Mouse (Mus musculus) brown adipose tissue, adult 24 weeks (tissue): ENCODE data around the gene Slc9b2. TPM values are rescaled to one million over a fixed set of nuclear protein-coding genes. Genes with fewer than 3 reads are reported as not detected.

ENCODE experiments used
- H3K27ac ChIP-seq: fragments of 200-500 bp; replicated peaks from 2 replicates; pipeline ENCODE4 v1.5.1; 2012; ENCODE audit warnings: low read depth, mild to moderate bottlenecking, low read length
- H3K4me1 ChIP-seq: fragments of 200-500 bp; 2 replicates; pipeline ENCODE4 v1.6.1; 2012; ENCODE audit warnings: low read length, mixed read lengths; ENCODE audit not compliant: control insufficient read depth, insufficient read depth, insufficient read length
- H3K4me3 ChIP-seq: fragments of 200-500 bp; 2 replicates; pipeline ENCODE4 v1.5.1; 2012; ENCODE audit warnings: low read depth, mild to moderate bottlenecking, low read length, moderate library complexity; ENCODE audit not compliant: insufficient read depth
- polyA plus RNA-seq: library from polyadenylated mRNA; stranded (reverse); fragments of >200 nt; gene quantifications from 2 replicates; pipeline ENCODE4 v1.2.4, GENCODE M21; 2012; ENCODE audit not compliant: missing spikeins, insufficient read depth, insufficient read length

Gene Slc9b2
- polyA plus RNA-seq: not detected in 2 replicates

DNA sequence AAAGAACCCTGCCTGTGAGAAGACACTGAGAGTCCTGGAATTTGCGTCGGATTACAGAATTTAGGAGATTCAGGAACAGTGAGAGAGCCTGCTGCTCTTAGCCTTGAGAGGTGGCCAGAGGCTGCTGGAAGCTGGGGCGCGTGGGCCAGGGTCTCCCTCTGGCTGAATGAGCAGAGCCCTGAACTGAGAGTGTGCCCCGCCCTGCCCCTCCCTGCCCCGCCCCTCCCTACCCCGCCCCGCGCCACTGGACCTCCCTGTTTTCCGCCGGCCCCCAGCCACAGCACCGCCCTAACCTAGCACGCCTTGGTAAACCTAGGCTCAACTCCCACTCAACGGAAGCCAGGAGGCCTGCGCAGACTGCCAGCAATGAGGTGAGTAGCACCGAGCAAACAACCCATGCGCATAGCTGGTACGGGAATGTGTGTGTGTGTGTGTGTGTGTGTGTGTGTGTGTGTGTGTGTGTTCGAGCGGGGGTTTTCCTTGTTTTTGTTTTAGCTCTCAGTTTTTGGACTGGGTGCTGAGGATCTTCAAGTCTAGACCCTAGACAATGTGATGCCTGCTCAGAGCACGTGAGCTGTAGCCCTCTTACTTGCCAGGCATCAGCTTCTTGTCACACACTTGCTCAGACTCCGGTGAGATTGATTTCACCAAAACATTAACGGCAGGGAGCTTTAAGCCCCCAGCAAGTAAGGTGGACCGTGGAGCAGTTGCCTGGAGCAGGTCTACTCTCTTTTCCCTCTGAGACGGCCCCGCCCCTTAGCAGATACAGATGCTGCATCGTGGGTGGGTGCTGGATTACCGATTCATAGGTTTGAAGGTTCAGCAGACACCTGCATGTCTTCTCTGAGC is at the start of gene Slc9b2:
Gene Slc9b2, plus strand, starts transcription at position 290 of the 849 bp plus-strand sequence.
- Histone ChIP-seq H3K27ac (no peak within 1 kb of the TSS), H3K4me3 (peak within 1 kb of the TSS; percentile 51), H3K4me1 (no peaks in the 10 kb centered on the region)

DNA sequence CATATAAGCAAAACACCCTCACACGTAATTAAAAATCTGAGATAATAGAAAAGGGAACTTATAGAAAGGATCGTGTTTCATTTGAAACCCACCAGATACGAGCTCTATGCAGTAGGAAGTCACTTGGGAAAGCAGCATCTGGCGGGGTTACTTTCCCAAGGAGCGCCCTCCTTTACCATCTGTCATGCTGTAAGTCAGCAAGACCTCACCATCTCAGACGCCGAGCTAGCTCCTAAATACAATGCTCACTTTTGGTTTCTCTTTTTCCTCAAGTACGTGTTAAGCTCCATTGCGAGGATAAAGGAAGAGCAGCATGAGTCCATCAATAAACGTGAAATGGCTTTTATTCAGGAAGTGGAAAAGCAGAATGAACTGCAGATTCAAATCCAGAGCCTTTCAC is 48.6 kb upstream of the Slc9b2 start:
- H3K4me3 ChIP-seq: no peak overlapping the region
- no peaks in the 10 kb centered on the region for H3K4me1 ChIP-seq
- H3K27ac ChIP-seq: no peak overlapping the region

DNA sequence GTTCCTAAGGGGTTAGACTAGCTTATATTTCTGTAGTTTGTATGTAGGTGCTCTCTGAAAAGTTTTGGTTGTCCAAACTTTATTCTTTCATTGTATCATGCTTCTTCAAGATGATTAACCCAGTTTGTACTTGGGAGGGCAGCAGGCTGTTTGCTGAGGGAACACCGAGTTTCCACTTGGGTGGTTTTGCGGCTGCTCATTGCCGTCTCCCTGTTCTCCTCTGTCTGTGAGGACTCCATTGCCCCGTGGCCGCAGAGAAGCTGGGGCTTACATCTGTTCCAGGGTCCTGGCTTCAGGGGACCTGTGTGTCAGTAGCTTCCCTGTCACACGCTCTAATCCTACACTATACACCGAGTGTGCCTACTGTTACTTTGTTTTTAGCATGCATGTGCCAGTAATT is 47.3 kb upstream of the Slc9b2 start:
- no peak overlapping the region for H3K4me3 ChIP-seq
- no peak overlapping the region for H3K27ac ChIP-seq
- H3K4me1 ChIP-seq: no peaks in the 10 kb centered on the region

DNA sequence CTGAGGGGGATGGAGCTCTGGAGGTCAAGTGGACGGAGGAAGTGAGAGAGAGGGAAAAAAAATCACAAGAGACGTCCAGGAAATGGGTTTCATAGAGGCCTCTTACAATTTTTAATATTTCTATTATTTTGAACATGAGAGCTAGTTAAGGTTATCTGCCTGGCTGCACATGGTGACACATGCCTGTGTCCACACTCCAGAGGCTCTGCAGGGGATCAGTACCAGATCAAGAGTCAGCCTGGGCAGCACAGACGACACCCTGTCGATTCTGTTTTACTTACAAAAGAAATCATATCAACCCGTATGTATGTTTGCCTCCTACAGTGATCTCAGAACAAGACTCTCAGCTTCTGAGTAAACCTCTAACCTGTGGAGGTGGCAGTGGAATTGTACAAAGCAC is 38.9 kb upstream of the Slc9b2 start:
- H3K27ac ChIP-seq: no peak overlapping the region
- no peaks in the 10 kb centered on the region for H3K4me1 ChIP-seq
- no peak overlapping the region for H3K4me3 ChIP-seq

DNA sequence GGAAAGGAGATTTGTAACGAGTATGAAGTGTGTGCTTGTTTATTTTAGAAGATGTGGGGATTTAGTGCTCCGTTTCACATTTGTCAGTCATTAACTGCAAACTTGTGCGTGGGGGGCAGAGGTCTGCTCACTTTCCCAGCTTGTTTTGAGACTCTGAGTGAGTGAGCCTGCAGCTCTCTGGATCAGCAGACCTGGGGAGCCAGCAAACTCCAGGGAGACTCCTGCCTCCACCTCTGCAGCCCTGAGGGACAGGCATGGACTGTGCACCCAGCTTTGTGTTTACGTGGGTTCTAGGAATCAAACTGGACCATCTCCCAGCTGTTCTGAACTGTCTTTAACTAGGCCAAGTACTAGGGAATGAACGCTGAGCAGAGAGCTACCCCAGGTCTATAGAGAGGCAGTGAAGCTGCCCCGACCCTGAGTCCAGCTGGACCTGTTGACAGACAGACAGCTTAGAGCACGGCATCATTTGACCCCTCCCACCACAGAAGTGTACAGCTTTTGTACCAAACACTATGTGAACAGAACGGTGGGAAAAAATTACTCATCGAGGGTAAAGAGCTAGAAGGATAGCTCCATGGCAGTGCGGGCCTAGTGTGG is 38.0 kb upstream of the Slc9b2 start:
- Histone ChIP-seq H3K4me1 (no peaks in the 10 kb centered on the region), H3K4me3 (no peak overlapping the region), H3K27ac (no peak overlapping the region)

DNA sequence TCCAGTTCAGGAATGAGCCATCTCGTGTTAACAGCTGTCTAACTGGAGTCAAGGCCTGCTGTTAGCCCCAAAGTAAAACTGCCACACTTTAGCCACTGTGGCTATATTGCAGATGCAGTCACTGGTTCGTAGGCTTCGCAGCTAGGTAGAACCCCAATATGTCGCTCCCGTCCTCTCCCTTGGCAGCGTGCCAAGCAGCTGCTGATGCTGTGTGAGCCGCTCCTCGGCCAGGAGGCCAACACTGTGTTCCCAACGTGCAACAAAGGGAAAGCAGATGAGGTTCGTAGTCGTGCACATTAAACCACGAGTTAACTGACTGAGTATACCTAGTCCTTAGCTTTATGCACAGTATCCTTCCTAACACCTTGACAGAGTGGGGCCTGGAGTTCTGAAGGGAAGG is 34.9 kb upstream of the Slc9b2 start:
- H3K4me1 ChIP-seq: no peaks in the 10 kb centered on the region
- H3K4me3 ChIP-seq: no peak overlapping the region

DNA sequence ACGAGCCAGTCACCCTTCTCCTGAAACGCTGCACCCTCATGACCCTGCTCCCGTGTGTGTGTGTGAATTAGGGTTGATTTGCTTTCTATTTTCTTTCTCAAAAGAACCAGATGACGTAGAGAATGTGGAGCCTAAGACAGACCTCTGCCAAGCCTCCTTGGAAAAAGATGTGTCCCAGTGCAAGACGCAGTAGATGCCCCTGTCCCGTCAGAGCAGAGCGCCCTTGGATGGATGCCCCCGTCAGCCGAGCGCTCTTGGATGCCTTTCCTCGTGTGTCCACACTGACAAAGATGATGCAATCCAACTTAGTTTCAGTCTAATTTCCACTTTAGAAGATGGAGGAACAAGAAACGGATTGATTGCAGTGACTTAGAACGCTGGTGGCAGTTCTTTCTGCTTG is 34.5 kb upstream of the Slc9b2 start:
- no peak overlapping the region for H3K27ac ChIP-seq
- H3K4me3 ChIP-seq: no peak overlapping the region
- no peaks in the 10 kb centered on the region for H3K4me1 ChIP-seq

More for the DNA sequence above, 34.9 kb upstream of the Slc9b2 start:
- H3K27ac ChIP-seq: no peak overlapping the region

DNA sequence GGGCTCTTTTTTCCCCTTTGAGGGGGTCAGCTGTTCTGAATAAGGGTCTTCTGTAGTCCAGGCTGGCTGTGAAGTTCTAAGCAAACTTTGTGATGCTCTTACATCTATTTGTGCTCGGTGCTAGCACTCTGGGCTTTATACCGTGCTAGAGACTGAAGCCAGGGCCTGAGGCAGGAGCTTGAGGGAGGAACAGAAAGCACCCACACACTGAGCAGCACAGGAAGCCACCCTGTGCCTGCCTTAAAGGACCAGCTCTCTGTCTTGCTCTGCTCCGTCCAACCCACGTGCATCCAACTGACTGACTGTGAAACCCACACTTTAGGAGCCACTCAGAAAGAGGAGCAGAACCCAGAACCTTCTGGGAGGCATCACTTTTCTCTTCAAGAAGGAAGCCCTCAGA is 27.3 kb upstream of the Slc9b2 start:
- no peaks in the 10 kb centered on the region for H3K4me1 ChIP-seq
- H3K27ac ChIP-seq: no peak overlapping the region

DNA sequence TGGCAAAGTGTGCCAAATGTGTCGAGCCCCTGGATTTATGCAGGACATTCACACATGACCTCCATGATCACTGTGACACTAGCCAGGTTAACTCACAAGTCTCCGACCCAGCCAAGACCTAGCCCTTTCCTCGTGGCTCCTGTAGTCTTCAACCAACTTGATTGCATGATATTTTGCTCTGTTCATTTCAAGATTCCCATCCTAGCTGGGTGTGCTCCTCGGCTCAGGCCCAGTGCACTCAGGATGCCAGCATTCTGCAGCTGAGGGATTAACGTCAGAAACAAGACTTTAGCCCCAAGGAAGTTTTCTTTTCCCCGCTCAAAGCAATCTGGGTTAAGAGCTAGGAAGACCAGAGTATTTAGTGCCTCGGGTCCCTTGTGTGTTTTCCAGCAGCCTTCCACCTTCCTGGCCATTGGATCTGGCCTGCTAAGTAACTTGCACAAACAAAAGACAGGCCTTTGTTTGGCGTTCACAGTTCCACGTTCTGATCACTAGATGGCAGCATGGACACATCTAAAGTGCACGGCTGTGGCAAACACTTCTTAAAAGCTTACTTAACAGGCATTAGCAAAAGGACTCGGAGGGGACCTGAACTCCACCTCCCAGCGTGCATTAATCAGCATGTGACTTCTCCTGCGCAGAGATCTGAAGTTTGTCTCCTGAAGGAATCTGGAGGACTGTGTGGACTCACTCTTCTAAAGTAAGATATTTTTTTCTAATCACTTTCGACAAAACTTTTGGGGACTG is 26.7 kb upstream of the Slc9b2 start, which contains the start of gene Bdh2:
Gene Bdh2, plus strand, starts transcription at position 553 of the 747 bp plus-strand sequence.
- Histone ChIP-seq H3K4me3 (no peak within 1 kb of the TSS), H3K27ac (no peak within 1 kb of the TSS), H3K4me1 (no peaks in the 10 kb centered on the region)

More for the DNA sequence above, 27.3 kb upstream of the Slc9b2 start:
- H3K4me3 ChIP-seq: no peak overlapping the region

DNA sequence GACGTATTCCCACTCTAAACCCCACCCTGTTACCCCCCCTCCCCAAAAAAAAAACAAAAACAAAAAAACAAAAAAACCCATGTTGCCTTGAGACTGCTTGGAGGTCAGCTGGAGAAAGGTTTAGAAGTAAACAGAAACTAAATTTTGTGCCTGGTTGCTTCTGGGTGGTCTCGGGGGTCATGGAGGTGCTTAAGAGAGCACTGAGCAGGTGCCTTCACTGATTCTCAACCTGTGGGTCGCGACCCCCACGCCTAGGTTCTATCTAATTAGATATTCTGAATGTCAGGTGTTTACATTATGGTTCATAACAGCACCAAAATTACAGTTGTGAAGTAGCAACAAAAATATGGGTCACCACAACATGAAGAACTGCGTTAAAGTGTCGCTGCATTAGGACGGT is 25.8 kb upstream of the Slc9b2 start:
- Histone ChIP-seq H3K4me1 (no peaks in the 10 kb centered on the region), H3K4me3 (no peak overlapping the region), H3K27ac (no peak overlapping the region)

DNA sequence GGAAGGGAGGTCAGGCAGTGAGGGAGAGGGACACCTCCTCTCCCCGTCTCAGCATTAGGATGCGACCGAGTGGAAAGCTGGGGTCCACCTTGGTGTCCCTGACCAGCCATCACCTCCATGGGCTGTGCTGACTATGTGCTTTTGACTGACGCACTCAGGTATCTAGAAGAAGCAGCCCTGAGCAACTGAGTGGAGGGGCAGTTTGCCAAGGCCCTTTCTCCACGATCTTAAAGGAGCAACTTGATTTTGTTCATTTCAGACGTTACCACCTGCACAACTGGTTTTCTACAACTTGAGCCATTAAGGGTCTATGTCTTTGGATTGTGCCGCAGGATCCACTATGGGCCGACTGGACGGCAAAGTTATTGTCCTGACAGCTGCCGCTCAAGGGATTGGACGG is 22.2 kb upstream of the Slc9b2 start:
- Histone ChIP-seq H3K27ac (no peak overlapping the region), H3K4me1 (no peaks in the 10 kb centered on the region), H3K4me3 (no peak overlapping the region)

DNA sequence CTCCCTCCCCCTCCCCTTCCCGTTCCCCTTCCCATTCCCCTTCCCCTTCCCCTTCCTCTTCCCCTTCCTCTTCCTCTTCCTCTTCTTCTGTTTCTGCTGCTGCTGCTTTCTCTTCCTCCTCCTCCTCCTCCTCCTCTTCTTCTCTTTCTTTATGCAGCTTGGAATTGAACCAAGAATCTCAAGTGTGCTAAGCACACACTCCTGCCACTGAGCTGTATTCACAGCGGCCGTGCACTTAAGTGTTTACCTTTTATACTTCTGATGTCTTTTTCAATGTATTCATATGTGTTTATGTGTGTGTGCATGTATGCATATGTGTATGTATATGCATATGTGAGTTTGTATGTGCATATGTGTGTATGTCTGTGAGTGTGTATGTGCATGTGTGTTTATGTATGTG is 21.7 kb upstream of the Slc9b2 start:
- H3K27ac ChIP-seq: no peak overlapping the region
- H3K4me1 ChIP-seq: no peaks in the 10 kb centered on the region
- H3K4me3 ChIP-seq: no peak overlapping the region

DNA sequence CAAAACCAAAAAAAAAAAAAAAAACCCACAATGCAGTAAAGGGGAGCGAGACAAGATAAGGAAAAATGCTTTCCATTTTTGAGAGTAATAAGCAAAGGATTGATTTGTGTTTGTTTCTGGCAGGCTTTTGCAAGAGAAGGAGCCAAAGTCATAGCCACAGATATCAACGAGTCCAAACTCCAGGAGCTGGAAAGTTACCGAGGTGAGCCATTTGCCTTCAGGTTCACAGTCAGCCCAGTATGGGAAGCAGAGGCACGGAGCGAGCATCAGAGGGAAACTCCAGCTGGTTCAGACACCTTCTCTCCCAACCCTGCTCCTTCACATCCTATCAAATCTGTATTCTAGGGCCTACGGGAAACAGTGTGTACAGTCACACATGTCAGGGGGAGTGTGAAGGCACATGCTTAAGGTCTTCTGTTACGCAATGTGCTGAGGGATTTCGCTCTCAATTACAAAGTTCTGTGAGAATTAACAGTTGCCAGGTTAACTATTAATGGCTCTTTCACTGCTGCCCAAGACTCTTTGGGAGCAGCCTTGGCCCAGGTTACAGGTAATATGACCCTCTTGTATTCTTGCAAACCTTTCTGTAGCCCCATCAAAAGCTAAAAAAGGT is 19.3 kb upstream of the Slc9b2 start:
- H3K4me3 ChIP-seq: no peak overlapping the region
- no peak overlapping the region for H3K27ac ChIP-seq
- H3K4me1 ChIP-seq: no peaks in the 10 kb centered on the region

DNA sequence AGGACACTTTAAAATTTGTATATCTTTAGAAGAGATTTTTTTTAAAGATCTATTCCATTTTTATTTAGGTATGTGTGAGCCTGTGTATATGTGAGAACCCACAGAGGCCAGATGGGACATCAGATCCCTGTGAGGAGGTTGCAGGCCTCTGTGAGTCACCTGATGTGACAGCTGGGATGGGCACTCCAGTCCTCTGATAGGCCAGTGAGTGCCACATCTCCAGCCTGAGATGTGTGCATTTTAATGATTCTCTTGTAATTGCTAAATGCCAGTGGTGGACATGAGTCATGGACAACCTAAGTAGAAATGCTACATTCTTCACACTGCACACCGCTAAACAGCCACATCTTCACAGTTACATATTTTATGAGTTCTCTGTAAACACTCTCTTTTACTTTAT is 18.4 kb upstream of the Slc9b2 start:
- Histone ChIP-seq H3K27ac (no peak overlapping the region), H3K4me1 (no peaks in the 10 kb centered on the region), H3K4me3 (no peak overlapping the region)
